Mouse (Mus musculus) B cell, adult 2 months (primary cell): Measurements from ENCODE around the gene Zfp827.

Source experiments
- DNase-seq, 2 experiments: peaks; one replicate each; pipeline ENCODE4 v3.0.0; 2022

The Zfp827 gene

GRCm38 (mm10) chr8:79160302-79160701, 132.1 kb downstream of the Zfp827 start:
- DNase-seq = no peak

- peak; percentile 59 to 60 for DNase-seq
Measured at GRCm38 (mm10) chr8:79161172-79161778, 133.0 kb downstream of the Zfp827 start.

GRCm38 (mm10) chr8:79162533-79163308, 134.5 kb downstream of the Zfp827 start:
- peak; percentile 37 to 41 for DNase-seq

- no peak for DNase-seq
Measured at GRCm38 (mm10) chr8:79164336-79164735, 136.1 kb downstream of the Zfp827 start.

GRCm38 (mm10) chr8:79165276-79165675, 137.0 kb downstream of the Zfp827 start:
- no peak for DNase-seq

GRCm38 (mm10) chr8:79173606-79174005, 145.4 kb downstream of the Zfp827 start:
- no peak for DNase-seq

GRCm38 (mm10) chr8:79175991-79176390, 147.8 kb downstream of the Zfp827 start:
- DNase-seq = no peak

- no peak for DNase-seq
Measured at GRCm38 (mm10) chr8:79179678-79180077, 151.4 kb downstream of the Zfp827 start.

GRCm38 (mm10) chr8:79185488-79185887, 157.3 kb downstream of the Zfp827 start:
- no peak for DNase-seq

GRCm38 (mm10) chr8:79190071-79190470, 161.8 kb downstream of the Zfp827 start:
- DNase-seq = no peak

- no peak for DNase-seq
Measured at GRCm38 (mm10) chr8:79196481-79196880, 168.2 kb downstream of the Zfp827 start.

- DNase-seq = no peak
Measured at GRCm38 (mm10) chr8:79198675-79199074, 170.4 kb downstream of the Zfp827 start.

GRCm38 (mm10) chr8:79201446-79202147, 173.4 kb downstream of the Zfp827 start:
- DNase-seq = no peak

- DNase-seq = no peak
Measured at GRCm38 (mm10) chr8:79206895-79207294, 178.7 kb downstream of the Zfp827 start.

GRCm38 (mm10) chr8:79208181-79208580, 179.9 kb downstream of the Zfp827 start:
- no peak for DNase-seq

GRCm38 (mm10) chr8:79208691-79209640, 180.7 kb downstream of the Zfp827 start:
- no peak for DNase-seq

GRCm38 (mm10) chr8:79209641-79210358, 181.6 kb downstream of the Zfp827 start:
- peak; percentile 3 for DNase-seq

GRCm38 (mm10) chr8:79211630-79212029, 183.4 kb downstream of the Zfp827 start:
- no peak for DNase-seq

GRCm38 (mm10) chr8:79222106-79222751, 194.0 kb downstream of the Zfp827 start:
- no peak for DNase-seq

GRCm38 (mm10) chr8:79222752-79223141, 194.5 kb downstream of the Zfp827 start:
- DNase-seq = no peak

GRCm38 (mm10) chr8:79224363-79224762, 196.1 kb downstream of the Zfp827 start:
- no peak for DNase-seq
